Mouse (Mus musculus) C2C12 (cell line): ENCODE measurements around the gene Capn5.

Experiments used
- CTCF ChIP-seq: IDR thresholded peaks from one replicate; pipeline ENCODE4 v1.5.1; 2011; ENCODE audit not compliant: control insufficient read depth, insufficient read depth, insufficient read length
- MAX ChIP-seq: IDR thresholded peaks from one replicate; pipeline ENCODE4 v1.6.1; 2011; ENCODE audit warnings: mild to moderate bottlenecking, control low read depth
- MYOD1 ChIP-seq: IDR thresholded peaks from one replicate; pipeline ENCODE4 v1.6.1; 2011; ENCODE audit warnings: low read depth; ENCODE audit not compliant: control insufficient read depth, insufficient read length
- MYOG ChIP-seq: IDR thresholded peaks from one replicate; pipeline ENCODE4 v1.6.1; 2011; ENCODE audit not compliant: control insufficient read depth, insufficient read length; ENCODE audit errors: extremely low read depth
- USF1 ChIP-seq: IDR thresholded peaks from one replicate; pipeline ENCODE4 v1.6.1; 2011; ENCODE audit warnings: low read depth, mild to moderate bottlenecking, control low read depth, moderate library complexity

GRCm38 (mm10) chr7:98114656-98115055 is 63.4 kb downstream of the Capn5 start:
- TF ChIP-seq CTCF (no peak), MAX (no peak), MYOG (no peak), USF1 (no peak), MYOD1 (no peak)
